Mouse (Mus musculus): Measurements from ENCODE around the gene Cdca8. TPM values are rescaled to one million over a fixed set of nuclear protein-coding genes. Genes with fewer than 3 reads are reported as not detected.

Cdca8 gene
- polyA plus RNA-seq, 1 experiment from 2014 or later, result 200 TPM

DNA sequence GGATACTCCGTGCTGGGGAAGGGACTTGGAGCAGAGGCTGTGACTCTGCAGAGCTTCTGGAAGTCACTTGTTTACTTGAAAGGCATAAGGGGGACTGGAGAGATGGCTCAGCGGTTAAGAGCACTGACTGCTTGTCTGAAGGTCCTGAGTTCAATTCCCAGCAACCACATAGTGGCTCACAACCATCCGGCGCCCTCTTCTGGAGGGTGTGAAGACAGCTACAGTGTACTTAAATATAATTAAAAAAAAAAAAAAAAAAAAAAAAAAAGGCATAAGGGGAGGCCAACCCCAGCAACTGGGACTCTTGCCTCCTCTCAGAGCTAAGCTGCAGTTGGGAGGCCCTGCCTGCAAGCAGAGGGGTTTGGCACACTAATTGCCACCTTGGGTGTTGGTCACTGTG, 33.7 kb downstream of the Cdca8 start:
- H3K4me2 ChIP-seq (ENCODE audit: low read depth, low read length), result no peak overlapping the region
- DNase-seq (ENCODE audit: low spot score) (no peak), ATAC-seq (replicated peaks; ENCODE audit: insufficient number of reproducible peaks, low FRiP score, low TSS enrichment, low read depth) (no peak)
- H3K27me3 ChIP-seq (ENCODE audit: control insufficient read depth, insufficient read depth, low read length), result no peaks in the 10 kb centered on the region
- H3K4me3 ChIP-seq (ENCODE audit: low read depth, low read length), result no peak overlapping the region
- 68% methylated on average over 4 of the region's 4 CpGs for WGBS
- H3K4me1 ChIP-seq (ENCODE audit: control insufficient read depth, insufficient read depth, low read length), result peaks cover 2% of the 10 kb centered on the region
- H3K27ac ChIP-seq (replicated peaks; ENCODE audit: low read depth, low read length), result 0 out of 2 replicates have a peak overlapping the region, but pooled peaks have one; percentile 35
- no peak overlapping the region for H3K9ac ChIP-seq (replicated peaks; ENCODE audit: low read length)
- H3K36me3 ChIP-seq (replicated peaks; ENCODE audit: control insufficient read depth, insufficient read depth, low read depth, low read length), result no peaks in the 10 kb centered on the region
- H3K9me3 ChIP-seq (replicated peaks; ENCODE audit: control insufficient read depth, low read length), result no peaks in the 10 kb centered on the region

DNA sequence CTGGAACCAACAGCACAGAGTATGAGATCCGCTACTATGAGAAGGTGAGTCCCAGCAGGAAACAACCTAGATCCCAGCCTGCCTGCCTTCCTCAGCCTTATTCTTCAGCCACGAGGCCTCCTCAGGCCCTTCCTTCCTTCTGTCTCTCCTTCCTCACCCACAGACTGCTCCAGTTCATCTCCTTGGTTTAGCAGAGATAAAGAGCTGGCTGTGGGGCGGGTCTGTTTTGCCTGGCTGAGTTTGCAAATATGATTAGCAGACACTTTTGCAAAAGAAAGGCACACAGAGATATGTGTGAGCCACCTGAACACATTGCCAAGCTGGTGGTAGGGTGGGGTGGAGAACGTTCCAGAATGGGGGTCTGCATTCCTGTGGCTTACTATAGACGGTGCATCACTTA, 39.2 kb downstream of the Cdca8 start:
- Histone ChIP-seq H3K4me2 (ENCODE audit: low read depth, low read length) (no peak overlapping the region), H3K27me3 (ENCODE audit: control insufficient read depth, insufficient read depth, low read length) (peaks cover 16% of the 10 kb centered on the region), H3K4me1 (ENCODE audit: control insufficient read depth, insufficient read depth, low read length) (0 out of 2 replicates have a peak, but pooled peaks cover 3% of the 10 kb centered on the region), H3K36me3 (replicated peaks; ENCODE audit: control insufficient read depth, insufficient read depth, low read depth, low read length) (no peaks in the 10 kb centered on the region), H3K9ac (replicated peaks; ENCODE audit: low read length) (no peak overlapping the region), H3K27ac (replicated peaks; ENCODE audit: low read depth, low read length) (no peak overlapping the region), H3K4me3 (ENCODE audit: low read depth, low read length) (no peak overlapping the region), H3K9me3 (replicated peaks; ENCODE audit: control insufficient read depth, low read length) (no peaks in the 10 kb centered on the region)
- no peak for ATAC-seq (replicated peaks; ENCODE audit: insufficient number of reproducible peaks, low FRiP score, low TSS enrichment, low read depth)
- 56% methylated on average over 5 of the region's 5 CpGs for WGBS
- no peak for DNase-seq (ENCODE audit: low spot score)

DNA sequence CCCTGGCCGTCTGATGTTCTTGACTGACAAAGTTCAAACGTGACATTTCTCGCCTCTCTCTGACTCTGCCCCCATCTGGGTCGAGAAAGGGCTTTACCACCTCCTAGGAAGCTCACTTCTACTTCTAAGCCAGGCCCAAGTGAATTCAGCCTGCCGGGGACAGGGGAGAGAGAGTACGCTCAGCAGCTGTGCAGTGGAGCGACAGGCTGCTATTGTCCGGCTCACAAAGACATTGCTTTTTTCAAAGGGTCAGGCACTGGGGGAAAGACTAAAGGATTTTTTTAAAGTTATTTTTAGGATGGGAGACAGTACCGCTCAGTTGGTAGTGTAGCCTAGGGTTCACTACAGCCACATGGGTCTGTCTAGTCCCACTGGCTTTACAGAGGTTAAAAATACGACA, 40.7 kb downstream of the Cdca8 start:
- Histone ChIP-seq H3K27ac (replicated peaks; ENCODE audit: low read depth, low read length) (no peak overlapping the region), H3K4me3 (ENCODE audit: low read depth, low read length) (no peak overlapping the region), H3K9ac (replicated peaks; ENCODE audit: low read length) (no peak overlapping the region), H3K9me3 (replicated peaks; ENCODE audit: control insufficient read depth, low read length) (no peaks in the 10 kb centered on the region), H3K27me3 (ENCODE audit: control insufficient read depth, insufficient read depth, low read length) (peaks cover 30% of the 10 kb centered on the region), H3K4me2 (ENCODE audit: low read depth, low read length) (no peak overlapping the region), H3K4me1 (ENCODE audit: control insufficient read depth, insufficient read depth, low read length) (0 out of 2 replicates have a peak, but pooled peaks cover 8% of the 10 kb centered on the region), H3K36me3 (replicated peaks; ENCODE audit: control insufficient read depth, insufficient read depth, low read depth, low read length) (no peaks in the 10 kb centered on the region)
- 41% methylated on average over 10 of the region's 10 CpGs for WGBS
- DNase-seq (ENCODE audit: low spot score) (no peak), ATAC-seq (replicated peaks; ENCODE audit: insufficient number of reproducible peaks, low FRiP score, low TSS enrichment, low read depth) (no peak)

DNA sequence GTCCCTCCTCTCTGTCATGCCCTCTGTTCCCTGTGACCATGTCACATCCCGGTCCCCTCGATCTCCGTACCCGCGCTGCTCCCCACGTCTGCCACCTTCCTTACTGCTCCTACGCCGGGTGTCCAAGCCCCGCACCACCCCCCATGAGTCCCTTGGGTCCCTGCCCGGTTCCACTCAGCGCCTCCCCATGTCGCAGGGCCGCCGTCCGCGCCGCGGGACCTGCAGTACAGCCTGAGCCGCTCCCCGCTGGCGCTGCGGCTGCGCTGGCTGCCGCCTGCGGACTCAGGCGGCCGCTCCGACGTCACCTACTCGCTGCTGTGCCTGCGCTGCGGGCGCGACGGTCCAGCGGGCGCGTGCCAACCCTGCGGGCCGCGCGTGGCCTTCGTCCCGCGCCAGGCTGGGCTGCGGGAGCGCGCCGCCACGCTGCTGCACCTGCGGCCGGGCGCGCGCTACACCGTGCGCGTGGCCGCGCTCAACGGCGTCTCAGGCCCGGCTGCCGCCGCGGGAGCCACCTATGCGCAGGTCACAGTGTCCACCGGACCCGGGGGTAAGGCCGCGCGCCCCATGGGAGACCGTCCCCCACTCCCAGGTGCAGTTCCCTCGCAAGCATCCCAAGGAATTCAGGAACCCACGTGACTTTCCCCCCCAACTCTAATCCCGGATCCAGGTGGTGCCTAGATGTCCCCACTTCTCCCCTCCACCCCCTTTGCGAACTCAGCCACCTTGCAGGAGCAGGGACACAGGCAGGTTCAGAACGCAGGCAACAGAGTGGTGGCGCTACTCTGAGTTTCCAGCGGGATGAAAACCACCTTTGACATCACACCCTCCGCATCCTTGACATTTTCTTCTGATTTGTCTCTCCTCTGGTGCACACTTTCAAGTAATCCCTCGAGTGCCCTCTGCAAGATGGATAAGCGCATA, 44.3 kb downstream of the Cdca8 start:
- ATAC-seq (replicated peaks; ENCODE audit: insufficient number of reproducible peaks, low FRiP score, low TSS enrichment, low read depth) (0 out of 2 replicates have a peak, but pooled peaks have one; percentile 49), DNase-seq (ENCODE audit: low spot score) (no peak)
- H3K27ac ChIP-seq (replicated peaks; ENCODE audit: low read depth, low read length), result no peak overlapping the region
- peak overlapping the region; percentile 40 for H3K4me3 ChIP-seq (ENCODE audit: low read depth, low read length)
- H3K4me1 ChIP-seq (ENCODE audit: control insufficient read depth, insufficient read depth, low read length), result 0 out of 2 replicates have a peak, but pooled peaks cover 8% of the 10 kb centered on the region
- WGBS, result 2% methylated on average over 83 of the region's 83 CpGs
- H3K9me3 ChIP-seq (replicated peaks; ENCODE audit: control insufficient read depth, low read length), result no peaks in the 10 kb centered on the region
- peak overlapping the region; percentile 76 for H3K4me2 ChIP-seq (ENCODE audit: low read depth, low read length)
- H3K36me3 ChIP-seq (replicated peaks; ENCODE audit: control insufficient read depth, insufficient read depth, low read depth, low read length), result no peaks in the 10 kb centered on the region
- peak overlapping the region; percentile 22 for H3K9ac ChIP-seq (replicated peaks; ENCODE audit: low read length)
- H3K27me3 ChIP-seq (ENCODE audit: control insufficient read depth, insufficient read depth, low read length), result peaks cover 43% of the 10 kb centered on the region

DNA sequence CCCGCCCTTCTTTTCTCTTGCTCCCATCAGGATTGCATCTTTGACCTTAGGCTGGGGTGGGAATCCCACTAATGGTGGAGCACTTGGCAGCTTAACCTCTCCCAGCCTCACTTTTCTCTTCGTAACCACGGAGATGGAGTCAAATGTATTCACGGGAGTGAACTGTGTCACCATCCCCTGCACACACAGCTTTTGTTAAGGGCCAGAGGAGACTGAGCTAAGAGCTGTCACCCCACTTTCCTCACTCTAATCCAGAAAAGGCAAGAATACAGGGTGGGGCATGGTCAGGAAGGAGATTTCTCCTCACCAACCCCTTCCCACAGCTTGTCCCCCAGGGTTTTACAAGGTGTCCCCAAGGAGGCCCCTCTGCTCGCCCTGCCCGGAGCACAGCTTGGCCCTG, 45.3 kb downstream of the Cdca8 start:
- no peaks in the 10 kb centered on the region for H3K9me3 ChIP-seq (replicated peaks; ENCODE audit: control insufficient read depth, low read length)
- H3K27ac ChIP-seq (replicated peaks; ENCODE audit: low read depth, low read length), result no peak overlapping the region
- no peak overlapping the region for H3K9ac ChIP-seq (replicated peaks; ENCODE audit: low read length)
- 0 out of 2 replicates have a peak, but pooled peaks cover 6% of the 10 kb centered on the region for H3K4me1 ChIP-seq (ENCODE audit: control insufficient read depth, insufficient read depth, low read length)
- H3K27me3 ChIP-seq (ENCODE audit: control insufficient read depth, insufficient read depth, low read length), result peaks cover 41% of the 10 kb centered on the region
- H3K4me3 ChIP-seq (ENCODE audit: low read depth, low read length), result no peak overlapping the region
- H3K4me2 ChIP-seq (ENCODE audit: low read depth, low read length), result no peak overlapping the region
- 32% methylated on average over 6 of the region's 6 CpGs for WGBS
- DNase-seq (ENCODE audit: low spot score) (no peak), ATAC-seq (replicated peaks; ENCODE audit: insufficient number of reproducible peaks, low FRiP score, low TSS enrichment, low read depth) (no peak)
- no peaks in the 10 kb centered on the region for H3K36me3 ChIP-seq (replicated peaks; ENCODE audit: control insufficient read depth, insufficient read depth, low read depth, low read length)

DNA sequence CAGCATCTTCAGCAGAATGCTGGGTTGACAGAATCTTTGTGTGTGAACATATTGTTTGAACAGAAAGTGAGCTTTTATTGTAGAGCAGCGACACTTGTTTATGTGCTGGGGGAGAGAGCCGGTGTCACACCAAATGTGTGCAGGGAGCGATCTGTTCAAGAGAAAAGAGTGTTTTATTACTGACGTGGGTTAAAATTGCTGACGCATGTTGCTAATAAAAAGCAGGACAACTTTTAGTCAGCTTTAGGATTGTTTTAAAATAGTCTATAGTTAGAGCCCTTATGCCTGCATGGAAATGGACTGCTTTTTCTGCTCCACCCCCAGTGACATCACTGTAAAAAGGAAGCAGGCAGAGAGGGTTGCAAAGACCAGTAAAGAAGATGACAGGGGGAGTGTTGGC, 48.3 kb downstream of the Cdca8 start:
- 0 out of 2 replicates have a peak, but pooled peaks cover 6% of the 10 kb centered on the region for H3K4me1 ChIP-seq (ENCODE audit: control insufficient read depth, insufficient read depth, low read length)
- H3K36me3 ChIP-seq (replicated peaks; ENCODE audit: control insufficient read depth, insufficient read depth, low read depth, low read length), result no peaks in the 10 kb centered on the region
- H3K9me3 ChIP-seq (replicated peaks; ENCODE audit: control insufficient read depth, low read length), result no peaks in the 10 kb centered on the region
- H3K4me3 ChIP-seq (ENCODE audit: low read depth, low read length), result no peak overlapping the region
- peaks cover 36% of the 10 kb centered on the region for H3K27me3 ChIP-seq (ENCODE audit: control insufficient read depth, insufficient read depth, low read length)
- ATAC-seq (replicated peaks; ENCODE audit: insufficient number of reproducible peaks, low FRiP score, low TSS enrichment, low read depth) (no peak), DNase-seq (ENCODE audit: low spot score) (no peak)
- no peak overlapping the region for H3K4me2 ChIP-seq (ENCODE audit: low read depth, low read length)
- H3K27ac ChIP-seq (replicated peaks; ENCODE audit: low read depth, low read length), result no peak overlapping the region
- H3K9ac ChIP-seq (replicated peaks; ENCODE audit: low read length), result no peak overlapping the region
- WGBS, result 82% methylated on average over 5 of the region's 5 CpGs

DNA sequence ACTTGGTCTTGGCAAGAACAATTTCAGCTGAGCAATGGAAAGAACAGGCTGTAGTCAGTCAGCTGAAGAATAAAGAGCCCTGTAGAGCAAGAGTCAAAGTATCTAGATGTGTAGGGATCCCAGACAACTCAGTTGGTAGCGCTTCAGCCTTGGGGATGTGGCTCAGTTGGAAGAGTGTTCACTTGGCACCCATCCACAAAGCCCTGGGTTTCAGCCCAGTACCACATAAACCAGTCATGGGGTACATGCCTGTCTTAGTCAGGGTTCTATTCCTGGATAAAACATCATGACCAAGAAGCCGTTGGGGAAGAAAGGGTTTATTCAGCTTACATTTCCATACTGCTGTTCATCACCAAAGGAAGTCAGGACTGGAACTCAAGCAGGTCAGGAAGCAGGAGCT, 49.2 kb downstream of the Cdca8 start:
- H3K36me3 ChIP-seq (replicated peaks; ENCODE audit: control insufficient read depth, insufficient read depth, low read depth, low read length), result no peaks in the 10 kb centered on the region
- H3K4me2 ChIP-seq (ENCODE audit: low read depth, low read length), result no peak overlapping the region
- 0 out of 2 replicates have a peak, but pooled peaks cover 5% of the 10 kb centered on the region for H3K4me1 ChIP-seq (ENCODE audit: control insufficient read depth, insufficient read depth, low read length)
- no peaks in the 10 kb centered on the region for H3K9me3 ChIP-seq (replicated peaks; ENCODE audit: control insufficient read depth, low read length)
- peaks cover 33% of the 10 kb centered on the region for H3K27me3 ChIP-seq (ENCODE audit: control insufficient read depth, insufficient read depth, low read length)
- no peak overlapping the region for H3K27ac ChIP-seq (replicated peaks; ENCODE audit: low read depth, low read length)
- WGBS, result 92% methylated on average over 2 of the region's 2 CpGs
- H3K4me3 ChIP-seq (ENCODE audit: low read depth, low read length), result no peak overlapping the region
- DNase-seq (ENCODE audit: low spot score) (no peak), ATAC-seq (replicated peaks; ENCODE audit: insufficient number of reproducible peaks, low FRiP score, low TSS enrichment, low read depth) (no peak)
- H3K9ac ChIP-seq (replicated peaks; ENCODE audit: low read length), result no peak overlapping the region

DNA sequence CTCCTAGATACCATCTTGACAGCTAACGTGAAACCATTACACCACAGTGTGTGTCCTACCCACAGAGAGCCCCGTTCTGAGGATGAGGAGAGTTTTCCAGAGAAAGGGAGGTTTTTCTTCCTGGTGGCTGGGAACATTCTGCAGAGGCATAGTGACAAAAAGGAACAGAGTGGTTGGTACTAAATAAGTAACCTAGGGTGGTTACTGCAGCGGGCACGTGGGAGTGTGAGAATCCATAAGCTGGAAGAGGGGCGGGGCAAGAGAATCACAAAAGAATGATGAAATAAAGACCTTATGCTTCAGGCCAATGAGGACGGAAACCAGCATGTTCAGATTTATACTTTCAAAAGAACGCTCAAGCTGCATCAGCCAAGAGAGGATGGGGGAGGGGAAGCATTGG, 50.4 kb downstream of the Cdca8 start:
- Histone ChIP-seq H3K27me3 (ENCODE audit: control insufficient read depth, insufficient read depth, low read length) (peaks cover 20% of the 10 kb centered on the region), H3K9ac (replicated peaks; ENCODE audit: low read length) (no peak overlapping the region), H3K4me3 (ENCODE audit: low read depth, low read length) (no peak overlapping the region), H3K4me1 (ENCODE audit: control insufficient read depth, insufficient read depth, low read length) (no peaks in the 10 kb centered on the region), H3K9me3 (replicated peaks; ENCODE audit: control insufficient read depth, low read length) (no peaks in the 10 kb centered on the region), H3K4me2 (ENCODE audit: low read depth, low read length) (no peak overlapping the region), H3K36me3 (replicated peaks; ENCODE audit: control insufficient read depth, insufficient read depth, low read depth, low read length) (no peaks in the 10 kb centered on the region), H3K27ac (replicated peaks; ENCODE audit: low read depth, low read length) (no peak overlapping the region)
- whole genome bisulfite sequencing, result 73% methylated on average over 7 of the region's 7 CpGs
- no peak for ATAC-seq (replicated peaks; ENCODE audit: insufficient number of reproducible peaks, low FRiP score, low TSS enrichment, low read depth)
- no peak for DNase-seq (ENCODE audit: low spot score)

Measured in embryonic facial prominence, embryonic 11.5 days (tissue).